Mouse (Mus musculus): Measurements from ENCODE around the gene Sox5.

Gene Sox5

GRCm38 (mm10) chr6:144042936-144043335, 738.8 kb downstream of the Sox5 start:
- no peak for DNase-seq (ENCODE audit: low spot score)

DNA sequence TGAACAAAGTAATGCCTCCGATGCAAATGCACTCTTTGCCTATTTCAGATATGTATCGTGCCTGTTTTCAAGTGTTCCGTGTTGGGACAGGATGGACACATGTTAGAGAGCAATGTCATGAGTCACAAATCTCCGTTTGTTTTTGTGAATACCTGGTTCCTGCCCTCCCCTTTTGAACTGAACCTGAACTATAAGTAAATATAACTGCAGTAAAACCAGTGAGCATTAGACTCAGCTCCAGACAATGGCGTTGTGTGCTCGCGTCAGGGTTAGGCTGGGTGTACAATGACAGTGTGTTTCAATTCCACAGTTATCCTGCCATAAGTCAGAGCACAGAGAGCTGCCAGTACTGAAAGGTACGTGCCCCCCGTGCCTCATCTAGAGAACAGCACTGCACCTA, 739.8 kb downstream of the Sox5 start:
- no peak for DNase-seq (ENCODE audit: low spot score)

DNA sequence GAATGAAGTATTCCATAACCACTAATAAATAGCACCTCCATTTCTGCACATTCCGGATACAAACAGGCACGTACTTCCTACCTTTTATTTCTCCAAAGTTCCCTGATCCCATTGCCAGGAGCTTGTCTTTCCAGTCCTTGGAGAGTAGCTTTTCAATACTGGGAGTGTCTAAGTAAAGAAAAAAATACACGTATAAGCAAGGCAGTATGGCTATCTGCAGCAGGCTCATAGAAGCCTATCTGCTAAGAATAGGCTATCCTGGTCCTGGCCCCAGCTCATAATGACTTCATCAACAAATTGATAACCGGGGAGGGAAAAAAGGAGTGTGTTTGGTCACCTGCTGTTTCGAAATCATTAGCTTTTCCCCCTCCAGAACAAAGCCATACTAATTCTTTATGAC, 740.6 kb downstream of the Sox5 start:
- DNase-seq (ENCODE audit: low spot score): no peak

DNA sequence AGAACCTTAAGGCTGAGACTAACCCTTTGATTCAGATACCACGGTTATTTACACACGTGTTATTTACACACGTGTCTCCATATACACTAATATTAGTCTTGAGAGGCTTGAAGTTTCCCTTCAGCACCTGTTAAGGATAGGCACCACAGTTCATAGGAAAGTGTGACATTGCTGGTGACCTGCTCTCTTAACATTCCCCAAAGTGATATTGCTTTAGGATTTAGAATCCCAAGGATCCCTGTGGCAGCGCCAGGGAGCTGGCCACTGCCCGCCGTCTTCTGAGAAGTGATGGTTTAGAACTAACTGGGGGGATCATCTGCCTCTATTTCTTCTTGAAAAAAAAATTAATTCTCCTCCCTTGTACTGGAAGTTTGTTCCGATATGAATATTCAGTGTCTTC, 741.4 kb downstream of the Sox5 start:
- no peak for DNase-seq (ENCODE audit: low spot score)

DNA sequence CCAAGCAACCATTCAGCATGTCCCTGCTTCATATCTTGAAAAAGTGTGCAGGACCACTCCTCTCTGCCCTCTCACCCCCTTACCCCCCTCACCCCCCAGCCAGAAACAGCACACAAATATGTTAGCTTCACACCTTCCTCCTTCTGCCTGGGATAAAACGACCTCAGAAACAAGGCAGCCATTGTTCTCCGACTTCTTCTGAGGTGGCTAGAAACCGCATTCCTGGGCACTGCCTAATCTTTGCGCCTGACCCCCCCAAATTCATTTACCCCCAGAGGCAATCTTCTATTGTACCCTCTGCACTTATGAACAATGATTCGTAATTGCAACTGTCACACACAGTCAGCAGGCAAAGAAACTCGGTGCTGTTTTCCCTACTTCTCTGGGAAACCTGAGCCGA, 742.6 kb downstream of the Sox5 start:
- no peak for DNase-seq (ENCODE audit: low spot score)

- no peak for DNase-seq (ENCODE audit: low spot score)
These were observed 748.6 kb downstream of the Sox5 start for GRCm38 (mm10) chr6:144033191-144033590.

DNA sequence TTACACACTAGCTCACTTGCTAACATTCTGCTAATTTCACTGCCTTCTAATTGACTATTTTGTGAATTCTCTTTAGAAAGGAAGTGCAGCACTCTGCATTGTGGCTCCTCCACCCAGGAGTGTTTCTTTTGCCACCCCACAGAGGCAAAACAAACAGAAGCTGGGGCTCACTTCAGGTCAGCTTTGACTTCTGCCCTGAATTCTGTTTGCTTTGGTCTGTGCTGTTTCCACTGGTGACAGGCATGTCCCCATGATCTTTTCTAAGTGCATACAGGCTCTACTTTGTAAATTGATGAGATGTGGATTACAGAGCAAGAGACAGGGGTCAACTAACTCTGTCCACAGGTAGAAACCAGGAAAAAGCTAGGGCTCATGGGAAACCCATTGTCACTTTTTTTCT, 764.8 kb downstream of the Sox5 start:
- DNase-seq (ENCODE audit: low spot score): no peak

DNA sequence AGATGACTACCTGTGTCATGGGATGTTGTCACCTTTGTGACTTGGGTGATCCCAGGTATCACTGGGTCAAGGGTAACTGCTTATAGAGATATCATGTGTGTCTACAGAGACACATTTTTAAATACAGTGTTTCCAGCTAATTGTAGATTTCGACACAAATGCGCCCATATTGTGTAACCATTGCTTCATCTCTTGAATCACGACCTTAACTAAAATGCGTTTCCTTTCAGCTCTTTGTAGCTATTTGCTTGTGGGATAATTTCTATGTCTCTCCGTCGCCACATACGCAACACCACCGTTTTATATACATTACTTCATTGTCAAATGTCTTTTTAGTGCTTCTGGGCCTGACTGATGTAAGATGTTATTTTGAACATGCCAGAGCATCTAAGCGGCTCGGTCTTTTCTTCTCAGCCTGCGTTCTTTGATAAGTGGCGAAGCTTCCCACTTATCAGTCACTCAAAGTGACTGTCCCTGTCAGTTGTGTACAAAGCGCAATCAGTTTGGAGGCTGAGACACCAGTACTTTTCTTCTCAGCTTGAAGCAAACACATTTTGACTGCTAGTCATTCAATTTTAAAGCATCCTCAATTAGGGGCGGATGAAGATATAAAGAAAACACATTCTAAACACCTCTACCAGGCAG, 769.8 kb downstream of the Sox5 start:
- no peak for DNase-seq (ENCODE audit: low spot score)

DNA sequence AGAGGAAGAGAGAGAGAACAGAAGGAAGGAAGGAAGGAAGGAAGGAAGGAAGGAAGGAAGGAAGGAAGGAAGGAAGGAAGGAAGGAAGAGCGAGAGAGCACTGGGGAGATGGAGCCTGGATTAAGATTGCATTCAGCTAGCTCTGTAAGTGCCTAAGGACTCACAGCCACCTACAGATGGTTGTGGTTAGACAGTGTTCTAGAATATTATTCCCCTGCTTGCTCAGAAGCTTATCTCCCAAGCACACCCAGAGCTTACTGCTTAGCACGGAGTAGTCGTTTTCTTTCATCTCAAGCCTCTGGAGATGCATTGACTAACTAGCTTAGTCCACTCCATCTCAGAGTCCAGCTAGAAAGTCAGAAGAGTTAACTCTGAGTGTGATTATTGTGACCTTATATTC, 770.8 kb downstream of the Sox5 start:
- no peak for DNase-seq (ENCODE audit: low spot score)

DNA sequence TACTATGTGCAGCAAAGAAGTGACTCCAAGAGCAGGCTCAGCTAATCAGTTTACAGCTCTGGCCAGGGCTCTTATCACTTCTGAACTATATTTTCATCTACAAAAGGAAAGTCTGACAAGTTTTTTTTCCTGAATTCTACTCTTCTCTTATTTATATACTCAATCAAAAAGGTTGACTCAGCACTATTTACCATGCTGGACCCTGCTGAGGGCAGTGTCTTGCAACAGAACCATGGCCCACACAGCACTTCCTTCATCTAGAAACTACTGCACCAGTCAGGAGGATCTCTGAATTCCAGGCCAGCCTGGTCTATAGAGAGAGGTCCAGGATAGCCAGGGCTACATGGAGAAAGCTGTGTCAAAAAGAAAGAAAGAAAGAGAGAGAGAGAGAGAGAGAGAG, 771.5 kb downstream of the Sox5 start:
- no peak for DNase-seq (ENCODE audit: low spot score)

- DNase-seq (ENCODE audit: low spot score): no peak
These were observed 776.6 kb downstream of the Sox5 start for GRCm38 (mm10) chr6:144005132-144005531.

DNA sequence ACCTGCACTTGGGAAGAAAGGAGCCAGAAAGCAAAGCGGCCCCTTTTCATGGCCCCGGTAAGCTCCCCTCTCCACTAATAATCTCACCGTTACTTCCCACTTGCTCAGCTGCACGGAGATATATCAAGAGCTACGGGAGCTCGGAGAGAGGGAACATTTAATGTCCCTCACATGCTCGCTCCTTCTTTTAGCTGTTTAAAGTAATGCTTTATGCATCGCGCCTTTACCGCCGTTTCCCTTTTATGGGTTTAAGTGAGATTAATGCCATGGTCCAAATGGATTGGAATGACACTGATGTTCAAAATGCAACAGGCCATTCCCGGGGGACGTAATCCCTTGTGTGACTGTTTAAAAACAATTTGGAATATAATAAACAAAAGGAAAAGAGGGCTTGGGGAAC, 783.6 kb downstream of the Sox5 start:
- DNase-seq (ENCODE audit: low spot score): no peak

- no peak for DNase-seq (ENCODE audit: low spot score)
These were observed 784.2 kb downstream of the Sox5 start for GRCm38 (mm10) chr6:143997616-143998015.

DNA sequence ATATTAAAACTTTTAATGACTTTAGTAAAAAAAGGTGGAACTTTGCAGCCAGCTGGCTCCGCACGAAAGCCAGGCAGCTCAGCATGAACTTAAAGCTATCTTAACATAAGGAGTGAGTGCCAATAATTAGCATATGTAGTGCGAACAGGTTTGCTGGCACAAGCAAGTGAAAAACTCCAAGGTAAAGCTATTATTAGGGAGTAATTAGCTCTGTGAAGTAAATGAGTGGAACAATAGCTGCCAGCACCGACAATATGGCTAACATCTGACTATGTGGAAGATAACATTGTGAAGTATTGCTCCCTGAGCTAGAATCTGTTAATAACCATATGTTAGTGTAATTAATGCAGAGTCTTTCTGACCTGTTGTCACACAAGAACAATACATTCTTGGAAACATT, 786.7 kb downstream of the Sox5 start:
- DNase-seq (ENCODE audit: low spot score): no peak

DNA sequence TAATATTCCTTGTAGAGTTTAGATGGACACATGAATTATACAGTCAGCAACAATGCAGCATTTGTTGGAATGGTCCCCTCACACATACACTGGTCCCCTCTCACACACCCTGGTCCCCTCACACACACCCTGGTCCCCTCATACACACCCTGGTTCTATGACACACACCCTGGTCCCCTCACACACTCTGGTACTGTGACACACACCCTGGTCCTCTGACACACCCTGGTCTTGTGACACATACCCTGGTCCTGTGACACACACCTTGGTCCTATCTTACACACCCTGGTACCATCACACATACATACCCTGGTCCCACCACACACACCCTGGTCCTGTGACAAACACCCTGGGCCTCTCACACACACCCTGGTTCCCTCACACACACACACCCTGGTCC, 794.2 kb downstream of the Sox5 start:
- no peak for DNase-seq (ENCODE audit: low spot score)

DNA sequence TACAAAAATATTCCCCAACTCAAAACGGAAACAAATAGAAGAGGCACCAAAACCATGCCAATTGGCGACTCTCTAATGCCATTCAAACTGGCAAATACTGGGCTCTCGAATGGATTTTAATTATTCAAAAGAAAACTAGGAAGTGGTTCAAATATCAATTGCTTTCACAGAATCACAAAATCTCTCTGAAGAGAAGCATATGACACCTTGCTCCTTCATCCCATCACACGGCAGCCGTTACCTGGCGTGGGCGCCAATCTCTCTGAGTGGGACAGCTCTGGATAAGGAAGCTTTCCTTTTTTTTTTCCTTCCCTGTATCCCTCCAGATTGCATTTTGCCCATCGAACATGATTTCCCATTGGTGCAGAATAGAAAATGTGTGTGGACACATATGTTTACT, 801.6 kb downstream of the Sox5 start:
- DNase-seq (ENCODE audit: low spot score): no peak

DNA sequence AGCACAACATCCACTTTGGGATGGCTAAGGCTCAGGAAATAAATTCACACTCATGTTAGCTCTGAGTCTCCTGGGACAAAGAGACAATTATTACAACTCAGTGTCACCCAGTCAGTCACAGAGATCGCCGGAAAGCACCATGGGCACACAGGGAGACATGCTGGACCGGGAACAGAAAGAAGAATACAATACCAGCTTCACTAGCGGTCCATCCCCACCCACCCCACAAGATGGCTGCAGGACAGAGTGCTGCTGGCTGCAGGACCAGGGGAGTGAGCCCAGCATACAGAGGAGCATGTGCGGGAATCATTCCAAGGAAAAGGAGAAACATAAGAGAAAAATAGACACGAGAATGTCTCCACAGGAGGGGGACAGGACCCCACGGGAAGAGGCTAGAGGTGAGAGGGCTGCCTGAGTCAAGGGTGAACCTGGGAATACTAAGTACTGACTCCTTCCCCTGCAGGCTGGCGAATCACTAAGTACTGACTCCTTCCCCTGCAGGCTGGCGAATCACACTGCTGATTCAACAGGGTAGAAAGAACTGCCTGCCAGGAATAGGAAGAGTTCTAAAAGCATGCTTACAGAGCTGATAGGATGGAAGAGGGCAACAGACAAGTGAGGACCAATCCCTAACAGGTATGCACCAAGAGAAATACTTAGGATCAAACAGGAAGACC, 813.9 kb downstream of the Sox5 start:
- DNase-seq (ENCODE audit: low spot score): no peak

GRCm38 (mm10) chr6:143960487-143960886, 821.3 kb downstream of the Sox5 start:
- DNase-seq (ENCODE audit: low spot score): no peak

- no peak for DNase-seq (ENCODE audit: low spot score)
These were observed 821.7 kb downstream of the Sox5 start for GRCm38 (mm10) chr6:143960081-143960480.

GRCm38 (mm10) chr6:143958372-143958771, 823.4 kb downstream of the Sox5 start:
- no peak for DNase-seq (ENCODE audit: low spot score)

DNA sequence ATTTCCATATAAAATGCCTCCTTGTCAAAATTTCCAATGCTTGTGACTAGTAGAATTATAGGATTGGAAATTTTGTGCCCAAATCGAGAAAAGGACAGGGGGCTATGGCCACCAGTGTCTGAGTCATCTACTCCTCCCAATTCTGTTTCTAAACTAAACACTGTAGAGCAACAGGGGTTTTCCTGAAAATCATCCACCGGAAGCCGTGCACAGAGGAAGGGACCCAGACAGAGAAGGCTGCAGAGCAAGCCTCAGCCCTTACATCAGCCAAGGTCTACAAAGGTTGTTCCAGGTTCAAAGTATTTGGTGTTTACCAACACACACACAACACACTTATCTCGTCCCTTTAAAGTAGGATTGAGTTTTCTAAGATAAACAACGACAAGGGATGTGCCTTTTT, 824.7 kb downstream of the Sox5 start:
- DNase-seq (ENCODE audit: low spot score): no peak

- DNase-seq (ENCODE audit: low spot score): no peak
These were observed 833.0 kb downstream of the Sox5 start for GRCm38 (mm10) chr6:143948553-143949308.

DNA sequence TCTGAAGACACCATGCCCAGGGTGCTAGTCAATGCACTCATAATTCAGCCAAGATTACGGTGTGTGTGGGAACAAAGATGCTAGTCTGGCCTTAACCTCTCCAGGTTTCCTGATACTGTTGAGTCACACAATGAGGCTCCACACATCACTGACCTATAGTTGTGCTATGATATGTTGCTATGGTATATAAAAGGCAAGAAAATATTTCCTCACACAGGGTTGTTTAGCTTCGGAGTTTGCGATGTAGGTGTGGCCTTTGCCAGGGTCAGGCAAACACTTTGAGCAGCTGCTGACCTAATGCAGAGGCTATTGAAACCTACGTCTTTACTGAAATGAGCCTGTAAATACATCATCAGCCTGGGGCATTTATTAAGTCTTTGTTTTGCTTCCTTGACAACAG, 833.7 kb downstream of the Sox5 start:
- no peak for DNase-seq (ENCODE audit: low spot score)

Data from T-cell, adult 2 months (primary cell).